Mouse (Mus musculus) cerebellum, postnatal 14 days (tissue): Measurements from ENCODE around the gene Fbn1.

ENCODE experiments used
- DNase-seq, 2 experiments: peaks; one replicate each; pipeline ENCODE4 v3.0.0; 2021; ENCODE audit warnings: mixed read lengths in 2 of 2

Gene Fbn1

DNA sequence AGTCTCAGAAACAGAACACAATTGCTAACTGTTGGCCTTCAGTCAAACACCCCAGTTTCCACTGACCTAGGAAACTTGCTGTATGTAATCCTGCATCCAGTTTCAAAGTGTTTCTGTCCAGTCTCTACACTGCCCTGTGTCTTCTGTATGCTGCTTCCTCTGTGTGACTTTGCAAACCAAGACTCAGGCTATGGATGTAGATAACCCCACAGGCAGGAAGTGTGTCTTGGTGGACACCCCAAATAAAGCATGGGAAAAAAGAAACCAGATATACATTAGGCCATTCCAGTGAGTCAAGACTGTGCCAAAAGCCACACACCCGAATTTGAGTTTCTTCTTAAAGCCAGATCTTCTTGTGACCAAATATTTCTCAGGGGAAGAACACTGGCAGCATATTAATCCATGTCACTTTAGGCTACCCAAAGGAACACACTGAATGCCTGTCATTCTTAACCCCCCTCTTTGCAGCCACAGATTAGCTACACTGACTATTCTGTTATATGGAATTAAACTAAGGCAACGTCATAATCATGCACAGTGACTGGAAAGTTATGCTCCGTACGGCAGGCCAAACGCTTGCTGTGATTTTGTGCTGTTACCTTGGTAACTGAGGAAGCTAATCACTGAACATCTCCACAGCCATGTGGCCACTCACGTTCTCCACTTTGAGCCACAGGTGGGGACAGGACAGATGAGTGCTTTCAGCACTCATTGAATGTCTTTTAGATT, 55.3 kb downstream of the Fbn1 start:
- no peak for DNase-seq

DNA sequence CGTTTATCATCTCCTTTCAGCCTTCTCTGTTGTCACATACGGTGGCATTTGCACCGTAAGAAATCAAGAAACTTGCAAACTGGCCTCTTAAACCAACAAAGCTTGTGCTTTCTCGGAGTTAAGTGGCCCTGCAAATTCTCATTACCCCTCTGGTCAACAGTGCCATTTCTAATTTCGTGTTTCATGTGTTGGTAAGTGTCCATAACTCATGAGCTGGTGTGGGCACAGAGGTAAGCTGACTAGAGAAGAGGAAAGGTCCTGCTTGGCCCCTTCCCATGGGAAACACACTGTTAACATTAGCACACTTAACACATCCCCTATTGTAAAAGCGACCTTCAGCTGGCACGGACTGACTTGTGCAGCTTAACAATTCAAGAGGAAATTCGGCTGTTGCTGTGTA, 58.4 kb downstream of the Fbn1 start:
- DNase-seq, result no peak

GRCm38 (mm10) chr2:125448881-125449280, 58.9 kb downstream of the Fbn1 start:
- no peak for DNase-seq

GRCm38 (mm10) chr2:125447274-125447898, 60.4 kb downstream of the Fbn1 start:
- DNase-seq, result no peak

DNA sequence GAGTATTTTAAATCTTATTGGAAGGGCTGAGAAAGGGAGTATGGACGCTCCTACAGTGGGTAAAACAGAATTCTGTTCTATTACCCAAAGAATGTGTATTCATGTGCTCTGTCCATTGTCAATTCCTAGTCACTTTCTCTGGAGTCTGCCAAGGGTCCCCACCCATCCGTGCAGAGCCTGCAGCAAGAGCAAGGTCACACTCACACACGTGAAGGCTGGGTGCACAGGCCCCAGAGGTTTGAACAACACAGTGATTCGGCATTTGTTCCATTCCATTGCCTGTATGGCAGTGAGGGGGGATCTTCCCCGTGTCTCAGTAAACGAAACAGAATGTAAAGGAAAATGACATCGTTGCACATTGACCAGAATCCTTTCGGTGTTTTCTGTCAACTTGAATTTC, 69.4 kb downstream of the Fbn1 start:
- DNase-seq, result no peak

DNA sequence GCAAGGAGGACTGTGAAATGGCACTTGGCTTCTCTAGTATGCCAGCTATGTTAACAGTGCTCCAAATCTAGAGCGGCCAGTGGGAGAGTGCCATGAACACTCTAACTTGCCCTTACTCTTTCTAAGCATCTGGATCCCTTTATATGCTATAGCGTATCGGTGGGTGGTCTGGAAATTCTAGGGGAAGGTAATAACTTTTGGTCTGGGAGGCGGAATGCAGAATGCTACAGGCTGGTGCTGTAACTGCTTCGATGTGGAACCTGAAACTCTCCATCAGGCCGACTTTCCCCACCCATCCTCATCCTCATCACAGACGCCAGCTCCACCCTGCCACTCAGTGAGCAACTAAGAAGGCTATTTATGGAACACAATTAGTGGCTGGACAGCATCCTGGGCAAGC, 71.6 kb downstream of the Fbn1 start:
- DNase-seq, result no peak

DNA sequence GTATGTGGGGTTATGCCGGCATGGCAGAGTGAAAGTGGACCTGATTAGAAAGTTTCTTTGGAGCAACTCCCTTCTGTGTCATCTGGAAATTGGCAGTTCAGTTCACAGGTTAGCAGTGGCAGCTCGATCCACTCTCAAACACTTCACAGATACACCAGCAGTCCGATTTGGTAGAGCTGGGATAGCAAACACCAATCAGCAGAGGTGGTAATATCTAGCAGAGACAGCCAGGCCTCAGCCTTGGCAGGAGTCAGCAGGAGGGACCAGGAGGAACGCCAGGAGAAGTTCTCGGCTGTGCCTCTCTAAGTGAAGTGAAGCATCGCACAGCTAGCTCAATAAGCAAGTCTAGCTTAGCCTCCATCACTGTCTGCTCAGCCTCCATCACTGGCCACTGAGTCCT, 74.3 kb downstream of the Fbn1 start:
- no peak for DNase-seq

DNA sequence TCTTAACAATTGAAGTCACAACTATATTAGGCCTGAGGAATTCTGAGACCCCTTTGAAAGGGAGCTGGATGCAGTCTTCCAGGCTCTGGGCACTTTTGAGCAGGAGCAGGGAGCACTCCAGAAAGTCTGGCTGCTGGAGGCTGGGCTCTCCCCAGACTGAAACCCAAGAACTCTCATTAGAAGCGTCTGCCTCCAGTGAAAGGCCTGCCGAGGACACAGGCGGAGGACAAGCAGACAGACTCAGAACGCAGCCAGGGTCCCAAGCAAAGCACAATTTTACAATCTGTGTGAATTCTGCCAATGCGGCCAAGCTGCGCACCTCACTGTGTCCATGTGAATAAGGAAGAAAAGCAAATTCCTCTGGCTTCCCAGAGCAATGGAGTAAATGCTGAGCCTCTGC, 76.3 kb downstream of the Fbn1 start:
- DNase-seq, result peak; percentile 17 to 29

DNA sequence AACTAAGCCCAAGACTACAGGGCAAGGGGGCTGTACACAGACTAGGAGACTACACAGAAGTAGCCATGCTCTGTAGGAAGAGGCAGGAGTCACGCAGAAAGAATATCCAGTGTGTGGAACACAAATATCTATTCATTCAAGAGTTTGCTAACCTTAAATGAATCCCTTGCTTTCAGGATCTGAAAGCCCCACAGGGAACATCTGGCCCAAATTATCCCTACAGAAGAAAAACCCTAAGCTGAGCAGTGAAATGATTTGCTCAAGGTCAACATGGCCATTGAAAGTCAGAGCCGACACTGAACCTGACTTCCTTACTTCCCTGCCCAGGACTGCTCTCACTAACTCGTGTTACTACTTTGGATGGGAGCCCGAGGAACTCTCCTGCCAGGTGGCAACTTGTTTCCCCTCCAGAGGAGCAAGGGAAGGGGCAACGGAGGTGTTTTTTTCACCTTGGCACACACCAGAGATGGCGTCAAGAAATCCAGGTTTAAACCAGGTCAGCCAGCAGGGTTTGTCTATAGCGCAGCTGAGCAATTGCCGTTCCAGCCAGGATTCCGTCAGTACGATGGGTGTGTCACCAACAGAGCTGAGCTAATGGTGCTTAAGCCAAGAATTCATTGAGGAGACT, 78.9 kb downstream of the Fbn1 start:
- DNase-seq, result peak; percentile 75 to 76

DNA sequence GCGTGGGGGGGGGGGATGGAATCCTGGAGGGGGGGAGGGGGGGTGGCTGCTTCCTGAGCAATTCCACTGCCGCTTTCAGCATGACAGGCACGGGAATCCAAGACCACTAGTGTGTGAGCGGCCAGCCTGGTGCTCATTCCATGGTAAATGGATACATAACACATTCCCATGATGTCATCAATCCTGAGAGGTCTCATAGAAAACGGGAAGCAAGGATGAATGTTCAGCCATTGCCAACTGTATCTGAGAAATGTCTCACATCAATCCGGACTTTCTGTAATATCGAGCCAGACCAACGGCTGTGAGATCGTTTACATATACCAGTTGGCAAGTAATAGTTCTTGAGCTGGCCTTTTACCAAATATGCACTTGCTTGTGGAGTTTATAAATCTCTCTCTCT, 87.2 kb downstream of the Fbn1 start:
- DNase-seq, result no peak

DNA sequence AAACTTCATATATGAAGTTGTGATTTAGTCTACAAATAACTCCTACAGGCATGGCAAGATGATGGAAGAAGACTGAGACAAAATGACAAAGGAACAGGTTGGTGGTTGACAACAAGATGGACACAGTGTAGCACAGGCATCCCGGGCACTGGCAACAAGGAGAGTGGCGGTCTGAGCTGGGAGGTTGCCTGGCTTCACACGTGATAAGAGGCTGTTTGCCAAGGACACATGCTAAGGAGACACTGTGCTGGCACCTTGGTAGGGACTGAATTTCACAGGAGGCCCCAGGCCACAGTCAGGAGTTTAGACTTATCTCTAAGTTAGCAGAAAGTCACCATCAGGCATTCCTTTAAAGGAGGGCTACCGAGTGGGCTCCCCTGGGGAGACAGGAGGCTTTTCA, 88.1 kb downstream of the Fbn1 start:
- DNase-seq, result peak; percentile 78 to 86

DNA sequence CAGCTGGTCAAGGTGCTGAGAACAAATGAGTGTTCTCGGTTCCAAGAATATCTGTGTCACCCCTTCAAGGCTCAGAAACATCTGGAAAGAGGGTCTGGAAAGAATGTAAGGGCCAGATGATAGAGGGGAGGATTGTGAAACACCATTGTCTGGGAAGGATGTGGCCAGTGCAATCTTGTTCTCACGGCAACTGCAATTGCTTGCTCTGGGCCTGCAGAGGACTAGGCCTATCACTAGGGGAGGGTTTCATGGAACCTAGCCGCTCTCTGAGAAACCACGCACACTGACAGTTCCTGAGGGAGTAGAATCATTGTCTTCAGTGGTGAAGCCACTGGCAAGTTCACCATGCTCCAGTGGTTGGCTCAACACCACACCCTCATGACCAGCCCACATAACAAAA, 89.2 kb downstream of the Fbn1 start:
- no peak for DNase-seq

- no peak for DNase-seq
These were observed 91.1 kb downstream of the Fbn1 start for GRCm38 (mm10) chr2:125416541-125417245.

GRCm38 (mm10) chr2:125412351-125412750, 95.4 kb downstream of the Fbn1 start:
- no peak for DNase-seq

GRCm38 (mm10) chr2:125411777-125412176, 96.0 kb downstream of the Fbn1 start:
- DNase-seq, result no peak

DNA sequence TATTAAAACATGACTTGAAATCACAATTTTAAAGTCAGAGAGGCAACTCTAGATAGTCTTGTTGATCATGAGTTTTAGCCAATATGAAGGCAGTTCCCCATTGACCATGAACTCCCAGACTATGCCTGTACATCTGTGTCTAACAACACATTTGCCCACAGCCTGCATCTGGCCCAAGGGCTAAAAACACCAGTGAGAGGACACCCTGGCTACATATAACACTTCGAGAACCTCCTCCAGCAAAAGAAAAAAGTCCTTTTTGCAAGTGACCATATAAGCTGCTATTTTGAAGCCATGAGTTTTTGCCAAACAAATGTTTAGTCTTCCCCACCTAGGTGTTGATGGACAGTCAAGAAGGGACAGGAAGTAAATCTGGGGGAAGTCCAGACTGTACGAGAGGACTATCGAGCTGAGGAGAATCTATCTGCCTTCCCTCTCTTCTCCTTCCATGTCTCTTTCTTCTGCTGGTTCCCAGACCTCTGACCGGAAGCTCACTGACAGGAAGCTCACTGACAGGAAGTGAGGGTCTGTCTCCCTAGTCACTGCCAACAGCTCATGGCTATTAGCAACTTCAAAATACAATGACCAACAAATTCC, 103.2 kb downstream of the Fbn1 start:
- DNase-seq, result no peak

- DNase-seq, result no peak
These were observed 105.5 kb downstream of the Fbn1 start for GRCm38 (mm10) chr2:125402276-125402675.

GRCm38 (mm10) chr2:125400121-125400520, 107.7 kb downstream of the Fbn1 start:
- no peak for DNase-seq

DNA sequence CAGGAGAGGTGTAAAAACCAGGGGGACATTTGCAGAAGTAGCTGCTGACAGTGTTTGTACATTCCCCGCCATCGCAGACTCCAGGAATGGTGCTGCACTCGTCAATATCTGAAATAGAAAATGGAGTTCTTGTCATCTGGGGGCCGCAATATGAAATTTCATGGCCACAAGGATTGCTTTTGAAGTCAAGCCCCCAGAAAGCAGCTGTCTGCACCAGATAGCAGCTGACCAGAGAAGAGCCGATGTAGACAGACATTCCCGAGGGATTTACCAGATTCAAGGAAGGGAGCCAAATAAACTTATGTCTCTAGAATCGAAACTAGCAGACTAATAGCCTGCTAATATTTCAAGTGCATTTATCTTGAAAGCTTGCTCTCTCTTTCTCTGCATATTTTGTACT, 110.0 kb downstream of the Fbn1 start:
- no peak for DNase-seq

- no peak for DNase-seq
These were observed 113.2 kb downstream of the Fbn1 start for GRCm38 (mm10) chr2:125394428-125395101.

DNA sequence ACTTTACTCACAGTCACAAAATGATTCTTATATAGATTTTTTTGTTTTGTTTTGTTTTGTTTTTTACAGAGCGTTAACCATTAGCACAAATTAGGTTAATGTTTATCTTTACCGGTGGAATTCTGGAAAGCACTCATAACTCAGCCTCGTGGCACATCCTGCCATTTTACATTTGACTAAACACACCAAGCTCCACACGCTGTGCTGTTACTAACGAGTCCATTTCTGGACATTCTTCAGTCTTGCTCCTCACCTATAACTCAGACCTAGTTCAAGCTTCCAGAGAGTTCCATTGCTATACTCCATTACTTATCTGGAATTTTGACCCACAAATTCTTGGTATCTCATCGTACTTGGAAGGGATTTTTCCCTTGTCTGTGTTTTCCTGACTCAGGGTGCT, 116.2 kb downstream of the Fbn1 start:
- no peak for DNase-seq

DNA sequence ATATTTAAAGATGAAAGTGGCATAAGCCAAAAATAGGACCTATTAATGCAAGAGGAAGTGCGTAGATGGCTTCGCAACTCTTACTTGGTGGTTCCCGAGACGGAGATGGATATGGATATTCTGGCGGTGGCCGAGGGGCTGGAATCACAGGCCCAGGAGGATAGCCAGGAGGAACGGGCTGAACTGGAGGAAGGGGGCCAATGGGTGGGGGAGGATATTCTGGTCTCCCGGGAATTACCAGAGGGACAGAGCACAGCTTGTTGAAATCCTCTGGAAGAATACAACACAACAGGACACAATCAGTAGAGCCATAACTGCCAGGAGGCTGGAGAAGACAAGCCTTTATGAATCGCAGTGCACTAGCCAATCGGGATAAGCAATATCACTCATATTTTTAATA, 118.0 kb downstream of the Fbn1 start:
- DNase-seq, result no peak
